Mouse (Mus musculus): Measurements from ENCODE around the gene Lias.

Gene Lias

GRCm38 (mm10) chr5:65425251-65425650 is 34.0 kb downstream of the Lias start:
- DNase-seq (ENCODE audit: low read depth), result no peak

- DNase-seq (ENCODE audit: low read depth), result no peak
Measured at GRCm38 (mm10) chr5:65428321-65428720, 37.0 kb downstream of the Lias start.

GRCm38 (mm10) chr5:65429441-65429840 is 38.1 kb downstream of the Lias start:
- no peak for DNase-seq (ENCODE audit: low read depth)

GRCm38 (mm10) chr5:65434471-65435362 is 43.4 kb downstream of the Lias start:
- no peak for DNase-seq (ENCODE audit: low read depth)

DNA sequence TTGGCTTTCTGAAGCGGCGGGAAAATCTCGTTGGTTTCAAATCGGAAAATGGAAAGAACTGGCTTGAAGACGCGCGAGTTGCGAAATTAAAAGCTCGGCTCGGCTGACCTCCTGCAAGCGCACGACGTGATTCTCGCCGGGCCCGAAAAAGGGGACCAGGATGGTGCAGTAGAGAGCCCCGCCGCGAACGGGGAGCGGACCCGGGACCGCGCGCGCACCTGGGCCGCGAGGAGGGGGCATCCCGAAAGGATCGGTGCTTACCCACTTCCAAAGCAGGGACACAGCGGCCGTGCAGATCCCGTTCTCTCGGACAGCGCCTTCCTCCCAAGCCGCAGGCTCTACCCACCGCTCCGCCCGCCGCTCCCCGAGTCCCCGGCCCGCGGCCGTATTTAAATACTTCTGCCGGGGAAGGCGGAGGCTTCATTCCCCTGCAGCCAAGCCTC is 44.1 kb downstream of the Lias start:
- DNase-seq (ENCODE audit: low read depth), result no peak

- peak; percentile 96 for DNase-seq (ENCODE audit: low read depth)
Measured at GRCm38 (mm10) chr5:65435806-65436561, 44.7 kb downstream of the Lias start, which contains the start of gene Ugdh. Gene Ugdh (minus strand): TSS chr5:65435949.

DNA sequence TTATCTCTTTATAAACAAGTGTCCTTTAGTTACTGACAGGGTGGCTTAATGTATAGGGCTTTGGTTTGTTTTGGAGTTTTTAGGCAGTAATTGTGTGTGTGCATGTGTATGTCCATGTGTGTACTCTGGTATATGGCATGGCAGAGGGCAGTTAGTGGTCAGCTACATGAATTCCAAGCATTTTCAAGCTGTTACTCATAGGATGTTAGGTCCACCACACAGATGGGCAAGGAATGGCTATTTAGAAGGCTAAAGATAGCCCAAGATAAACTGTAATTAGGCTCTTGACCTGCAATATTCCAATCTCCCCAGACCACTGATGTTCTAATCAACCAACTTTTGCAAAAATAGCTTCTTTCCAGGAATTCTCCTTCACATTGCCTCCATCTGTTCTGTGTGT is 46.7 kb downstream of the Lias start:
- no peak for DNase-seq (ENCODE audit: low read depth)

GRCm38 (mm10) chr5:65444981-65445380 is 53.7 kb downstream of the Lias start:
- no peak for DNase-seq (ENCODE audit: low read depth)

- DNase-seq (ENCODE audit: low read depth), result no peak
Measured at GRCm38 (mm10) chr5:65446756-65447155, 55.5 kb downstream of the Lias start.

DNA sequence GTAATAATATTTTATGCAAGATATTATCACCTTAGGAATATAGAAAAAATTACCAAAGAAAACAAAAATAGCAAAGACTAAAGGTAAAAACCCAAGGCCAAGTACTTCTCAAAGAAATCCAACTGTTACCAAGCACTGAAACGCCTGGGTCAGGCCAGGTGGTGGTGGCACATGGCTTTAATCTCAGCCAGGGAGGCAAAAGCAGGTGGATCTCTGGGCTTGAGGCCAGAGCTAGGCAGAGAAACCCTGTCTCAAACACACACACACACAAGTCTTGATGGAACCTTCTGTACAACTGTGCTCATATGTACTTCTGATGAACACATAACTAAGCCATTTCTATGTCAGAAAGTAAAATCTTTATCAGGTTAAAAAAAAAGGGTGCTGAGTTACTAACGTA is 56.5 kb downstream of the Lias start:
- DNase-seq (ENCODE audit: low read depth), result no peak

DNA sequence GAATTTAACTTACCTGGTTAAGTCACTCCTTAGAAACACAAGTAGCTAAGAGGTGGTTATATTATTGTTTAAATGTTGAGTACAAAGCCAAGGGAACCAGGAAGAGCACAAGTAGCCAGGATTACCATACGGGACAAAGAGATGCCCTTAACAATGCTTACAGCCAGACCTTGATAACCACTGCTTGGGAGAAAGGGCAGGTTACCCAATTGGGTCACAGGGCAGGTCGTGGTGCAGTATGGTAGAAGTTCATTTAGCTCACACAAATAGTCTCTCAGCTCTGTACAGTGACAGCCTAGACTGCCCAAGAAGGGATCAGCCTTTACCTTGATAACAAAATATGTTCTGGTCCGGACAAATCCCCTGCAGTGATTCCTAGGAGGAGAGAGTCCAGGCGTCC is 57.6 kb downstream of the Lias start:
- DNase-seq (ENCODE audit: low read depth), result no peak

GRCm38 (mm10) chr5:65454771-65455170 is 63.5 kb downstream of the Lias start:
- DNase-seq (ENCODE audit: low read depth), result no peak

DNA sequence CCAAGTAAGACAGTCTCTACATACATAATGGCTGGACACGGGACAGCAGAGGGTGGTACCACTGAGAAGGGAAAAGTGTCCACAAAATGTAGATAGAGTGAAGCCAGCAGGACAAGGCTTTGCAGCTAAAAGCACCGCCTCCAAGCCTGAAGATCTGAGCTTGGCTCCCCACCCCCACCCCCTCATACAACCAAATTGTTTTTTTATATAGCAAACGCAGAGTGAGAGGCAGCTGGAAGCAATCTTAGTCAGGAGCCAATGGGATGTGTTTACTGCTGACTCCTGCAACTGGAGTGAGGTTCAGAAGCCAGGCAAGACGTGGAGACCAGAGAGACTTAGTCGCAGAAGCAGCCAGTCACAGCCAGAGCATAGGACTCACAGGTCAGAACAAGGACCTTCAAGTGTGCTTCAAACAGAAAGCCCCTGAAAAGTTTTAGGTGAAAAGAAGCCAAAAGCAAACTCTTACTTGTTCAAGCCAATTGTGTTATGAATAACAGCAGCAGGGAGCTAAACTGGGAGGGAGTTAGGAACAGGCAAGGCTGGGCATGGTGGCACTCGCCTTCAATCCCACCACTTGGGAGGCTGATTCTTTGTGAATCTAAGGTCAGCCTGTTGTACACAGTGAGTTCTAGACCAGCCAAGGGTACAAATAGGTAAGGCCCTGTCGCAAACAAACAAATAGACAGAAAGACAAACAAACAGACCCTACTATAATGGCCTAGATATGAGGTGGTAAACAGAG is 66.0 kb downstream of the Lias start:
- no peak for DNase-seq (ENCODE audit: low read depth)

- DNase-seq (ENCODE audit: low read depth), result no peak
Measured at GRCm38 (mm10) chr5:65457846-65458245, 66.5 kb downstream of the Lias start.

DNA sequence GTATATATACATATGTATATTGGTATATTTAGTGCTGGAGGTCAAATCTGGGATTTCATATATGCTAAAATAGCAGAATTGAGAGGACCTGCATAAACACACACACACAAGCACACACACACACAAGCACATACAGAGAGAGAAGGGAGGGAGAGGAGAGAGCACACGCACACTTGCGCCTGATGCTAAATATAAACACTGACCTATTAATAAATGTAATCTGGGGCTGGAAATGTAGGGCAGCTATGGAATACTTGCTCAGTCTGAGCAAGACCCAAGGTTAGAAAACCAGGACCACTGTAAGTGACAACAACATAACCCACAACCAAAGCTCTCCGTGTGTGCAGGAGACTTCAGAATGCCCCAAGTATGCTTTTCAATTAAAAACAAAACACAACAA is 68.2 kb downstream of the Lias start:
- no peak for DNase-seq (ENCODE audit: low read depth)

Data from c-Kit-positive CD71-negative TER-119-negative erythroid progenitor cells, embryonic 14.5 days (primary cell).